Mouse (Mus musculus) neural tube, embryonic 11.5 days (tissue): ENCODE results near the gene Fibcd1. TPM values are rescaled to one million over a fixed set of nuclear protein-coding genes. Genes with fewer than 3 reads are reported as not detected.

Experiments used
- ATAC-seq: fragments of 200-750 bp; cut with Nextera tagmentation; 2 replicates; pipeline ENCODE4 v1.8.0; 2017; ENCODE audit warnings: moderate number of reproducible peaks, mild to moderate bottlenecking, moderate TSS enrichment, moderate library complexity; ENCODE audit not compliant: insufficient read depth, low FRiP score, low TSS enrichment
- DNase-seq: peaks from one replicate; pipeline ENCODE4 v3.0.0-alpha.2; 2015; ENCODE audit warnings: low spot score
- H3K27ac ChIP-seq: fragments of 300-500 bp; sonication (generic); 2 replicates; pipeline ENCODE4 v1.5.1; 2014; ENCODE audit warnings: low read depth, mild to moderate bottlenecking, low read length
- H3K27me3 ChIP-seq: fragments of 300-500 bp; sonication (generic); 2 replicates; pipeline ENCODE4 v1.6.1; 2014; ENCODE audit warnings: mild to moderate bottlenecking, low read length, mixed read lengths; ENCODE audit not compliant: control insufficient read depth, insufficient read depth
- H3K36me3 ChIP-seq: fragments of 300-500 bp; sonication (generic); 2 replicates; pipeline ENCODE4 v1.6.1; 2014; ENCODE audit warnings: mild to moderate bottlenecking, low read length, moderate library complexity, mixed read lengths; ENCODE audit not compliant: control insufficient read depth, insufficient read depth
- H3K4me1 ChIP-seq: fragments of 300-500 bp; sonication (generic); 2 replicates; pipeline ENCODE4 v1.6.1; 2014; ENCODE audit warnings: low read length, mixed read lengths; ENCODE audit not compliant: control insufficient read depth, insufficient read depth
- H3K4me2 ChIP-seq: fragments of 300-500 bp; sonication (generic); 2 replicates; pipeline ENCODE4 v1.6.1; 2014; ENCODE audit warnings: low read depth, mild to moderate bottlenecking, moderate library complexity
- H3K4me3 ChIP-seq: fragments of 300-500 bp; sonication (generic); 2 replicates; pipeline ENCODE4 v1.5.1; 2014; ENCODE audit warnings: low read depth, low read length
- H3K9ac ChIP-seq: fragments of 300-500 bp; sonication (generic); 2 replicates; pipeline ENCODE4 v1.6.1; 2014; ENCODE audit warnings: mild to moderate bottlenecking, low read length
- H3K9me3 ChIP-seq: fragments of 300-500 bp; sonication (generic); 2 replicates; pipeline ENCODE4 v1.6.1; 2016; ENCODE audit warnings: low read length; ENCODE audit not compliant: control insufficient read depth
- WGBS: fragments of 180-500 bp; shearing (Covaris S2); extraction: QIAGEN DNeasy Blood & Tissue Kit; methylation state at CpG from one replicate; pipeline ENCODE4 v1.1.7; 2014; 5-methylcytosine and 5-hydroxymethylcytosine counted together
- polyA plus RNA-seq: library from polyadenylated mRNA; unstranded; fragments of >200 nt; fragmentation: Nextera tagmentation; extraction: Ambion mirVana; gene quantifications from 2 replicates; pipeline ENCODE4 v1.2.1, GENCODE M21; 2014

Fibcd1 gene
- polyA plus RNA-seq, 1 experiment from 2014 or later = 1.2 TPM

DNA sequence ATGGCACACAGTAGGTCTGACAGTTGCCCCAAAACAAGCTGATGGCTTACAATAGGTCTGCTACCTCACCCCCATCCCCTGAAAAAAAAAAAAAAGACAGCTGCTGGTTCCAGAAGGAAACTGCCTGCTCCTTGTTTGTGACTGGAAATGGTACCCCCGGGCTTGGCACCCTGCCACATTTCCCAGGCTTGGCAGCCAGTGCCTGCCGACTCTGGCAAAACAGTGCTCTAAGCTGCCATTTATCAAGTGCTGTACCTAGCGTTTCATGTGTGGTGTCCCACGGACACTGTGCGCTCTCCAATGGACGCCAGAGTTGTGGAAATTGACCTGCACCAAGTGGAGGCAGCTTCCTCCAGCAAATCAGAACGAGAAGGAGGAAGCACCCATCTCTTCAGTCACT lies 17.9 kb downstream of the Fibcd1 start:
- DNase-seq (no peak), ATAC-seq (no peak)
- Histone ChIP-seq H3K4me3 (no peak overlapping the region), H3K36me3 (no peaks in the 10 kb centered on the region), H3K9me3 (no peaks in the 10 kb centered on the region), H3K9ac (no peak overlapping the region; the same call in 1 of the 2 replicates), H3K27ac (no peak overlapping the region), H3K27me3 (0 out of 2 replicates have a peak, but pooled peaks cover 4% of the 10 kb centered on the region), H3K4me2 (no peak overlapping the region), H3K4me1 (peaks cover 2% of the 10 kb centered on the region; the same call in 1 of the 2 replicates)
- 62% methylated on average over 7 of the region's 7 CpGs for WGBS

DNA sequence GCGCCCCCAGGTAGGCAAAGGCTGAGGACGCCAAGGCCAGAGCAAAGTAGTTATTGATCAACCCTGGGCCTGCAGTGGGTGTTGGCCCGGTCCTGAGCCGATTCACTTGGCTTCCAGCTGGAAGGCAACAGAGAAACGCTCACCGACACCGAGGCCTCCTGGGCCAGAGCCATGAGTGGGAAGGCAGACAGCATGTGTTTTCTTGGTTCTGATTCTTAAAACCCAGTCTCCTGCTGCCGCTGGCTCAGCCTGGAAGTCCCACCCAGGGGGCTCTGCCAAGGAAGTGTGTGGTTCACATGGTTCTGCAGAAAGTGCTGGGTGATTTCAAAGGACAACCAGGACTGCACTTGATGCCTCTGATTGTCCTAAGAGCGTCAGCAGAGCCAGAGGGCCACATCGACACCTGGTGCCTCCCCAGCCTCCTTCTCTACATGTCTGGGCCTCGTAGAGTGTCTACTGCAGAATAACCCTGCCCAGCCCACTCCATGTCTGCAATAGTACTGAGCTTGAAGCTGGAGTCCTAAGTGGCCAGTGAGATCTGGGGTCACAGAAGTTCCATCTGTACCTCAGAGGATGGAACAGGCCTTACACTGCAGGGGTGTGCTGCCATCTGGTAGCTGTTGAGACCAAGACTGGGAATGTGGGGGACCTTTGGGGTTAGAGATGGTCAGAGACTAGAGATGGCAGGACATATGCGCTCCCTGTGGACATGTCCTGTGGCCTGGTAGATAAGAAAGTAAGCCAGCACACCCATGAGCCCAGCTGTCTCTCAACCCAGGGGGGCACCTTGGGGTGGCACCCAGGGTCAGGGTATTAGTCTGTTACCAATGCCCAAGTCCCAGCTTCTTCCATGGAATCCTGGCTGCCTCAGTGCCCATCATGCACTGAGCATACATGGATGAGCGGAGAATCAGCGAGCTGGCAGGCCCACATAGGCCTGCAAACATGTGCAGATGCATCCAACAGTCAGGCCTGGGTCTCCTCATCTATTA lies 19.4 kb downstream of the Fibcd1 start:
- H3K36me3 ChIP-seq = no peaks in the 10 kb centered on the region
- no peaks in the 10 kb centered on the region for H3K9me3 ChIP-seq
- ATAC-seq (no peak), DNase-seq (no peak)
- H3K4me2 ChIP-seq = no peak overlapping the region
- peaks cover 4% of the 10 kb centered on the region; the same call in 1 of the 2 replicates for H3K4me1 ChIP-seq
- 90% methylated on average over 14 of the region's 14 CpGs for WGBS
- no peak overlapping the region for H3K9ac ChIP-seq
- H3K4me3 ChIP-seq = no peak overlapping the region
- H3K27ac ChIP-seq = no peak overlapping the region
- 0 out of 2 replicates have a peak, but pooled peaks cover 4% of the 10 kb centered on the region for H3K27me3 ChIP-seq

- ATAC-seq = no peak
- no peak overlapping the region for H3K27ac ChIP-seq
- DNase-seq = no peak
- 92% methylated on average over 16 of the region's 16 CpGs for whole genome bisulfite sequencing
- H3K9me3 ChIP-seq = no peaks in the 10 kb centered on the region
- H3K4me3 ChIP-seq = no peak overlapping the region
- H3K36me3 ChIP-seq = no peaks in the 10 kb centered on the region
- no peak overlapping the region for H3K4me2 ChIP-seq
- peaks cover 4% of the 10 kb centered on the region; the same call in 1 of the 2 replicates for H3K4me1 ChIP-seq
- 0 out of 2 replicates have a peak, but pooled peaks cover 4% of the 10 kb centered on the region for H3K27me3 ChIP-seq
- no peak overlapping the region for H3K9ac ChIP-seq
These were observed 20.3 kb downstream of the Fibcd1 start for GRCm38 (mm10) chr2:31825469-31825911.

DNA sequence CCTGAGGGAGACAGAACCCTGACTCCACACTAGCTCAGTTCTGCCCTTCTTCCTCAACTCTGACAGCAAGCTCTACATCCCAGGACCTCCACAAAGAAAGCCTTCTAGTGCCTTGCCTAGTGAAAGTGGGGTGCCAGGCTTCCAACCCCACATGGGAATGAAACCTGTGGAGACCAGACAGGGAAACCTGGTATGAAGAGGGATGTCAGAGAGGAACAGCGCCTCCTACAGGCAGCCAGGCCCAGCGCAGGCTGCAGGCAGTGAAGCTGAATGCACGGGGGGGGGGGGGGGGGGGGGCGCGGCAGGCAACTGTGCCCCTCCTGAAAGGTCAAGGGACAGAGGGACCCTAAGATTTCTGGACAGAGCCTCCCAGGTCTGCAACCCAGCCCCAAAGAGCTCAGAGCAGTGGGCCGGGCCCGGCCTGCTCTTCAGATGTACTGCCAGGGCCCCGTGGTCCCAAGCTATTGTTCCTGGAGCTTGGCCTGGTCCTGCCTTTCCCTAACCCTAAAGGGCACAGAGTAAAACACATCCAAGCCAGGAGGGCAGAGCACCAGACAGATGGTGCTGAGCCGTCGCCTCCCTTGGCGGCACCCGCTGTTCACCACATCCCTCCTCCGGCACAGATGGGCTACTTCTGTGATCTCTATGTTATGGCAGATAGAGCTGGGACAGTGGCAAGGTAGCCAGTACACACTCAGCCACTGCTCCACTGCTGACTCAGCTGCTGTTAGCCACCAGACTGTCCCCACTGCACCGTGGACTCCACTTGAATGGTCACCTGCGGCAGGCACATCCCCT lies 21.7 kb downstream of the Fibcd1 start:
- Histone ChIP-seq H3K4me1 (peaks cover 2% of the 10 kb centered on the region; the same call in 1 of the 2 replicates), H3K27ac (no peak overlapping the region), H3K4me3 (no peak overlapping the region), H3K36me3 (no peaks in the 10 kb centered on the region), H3K4me2 (no peak overlapping the region), H3K9me3 (no peaks in the 10 kb centered on the region), H3K27me3 (0 out of 2 replicates have a peak, but pooled peaks cover 4% of the 10 kb centered on the region), H3K9ac (no peak overlapping the region)
- DNase-seq (peak; percentile 38), ATAC-seq (no peak)
- 69% methylated on average over 13 of the region's 15 CpGs for WGBS

DNA sequence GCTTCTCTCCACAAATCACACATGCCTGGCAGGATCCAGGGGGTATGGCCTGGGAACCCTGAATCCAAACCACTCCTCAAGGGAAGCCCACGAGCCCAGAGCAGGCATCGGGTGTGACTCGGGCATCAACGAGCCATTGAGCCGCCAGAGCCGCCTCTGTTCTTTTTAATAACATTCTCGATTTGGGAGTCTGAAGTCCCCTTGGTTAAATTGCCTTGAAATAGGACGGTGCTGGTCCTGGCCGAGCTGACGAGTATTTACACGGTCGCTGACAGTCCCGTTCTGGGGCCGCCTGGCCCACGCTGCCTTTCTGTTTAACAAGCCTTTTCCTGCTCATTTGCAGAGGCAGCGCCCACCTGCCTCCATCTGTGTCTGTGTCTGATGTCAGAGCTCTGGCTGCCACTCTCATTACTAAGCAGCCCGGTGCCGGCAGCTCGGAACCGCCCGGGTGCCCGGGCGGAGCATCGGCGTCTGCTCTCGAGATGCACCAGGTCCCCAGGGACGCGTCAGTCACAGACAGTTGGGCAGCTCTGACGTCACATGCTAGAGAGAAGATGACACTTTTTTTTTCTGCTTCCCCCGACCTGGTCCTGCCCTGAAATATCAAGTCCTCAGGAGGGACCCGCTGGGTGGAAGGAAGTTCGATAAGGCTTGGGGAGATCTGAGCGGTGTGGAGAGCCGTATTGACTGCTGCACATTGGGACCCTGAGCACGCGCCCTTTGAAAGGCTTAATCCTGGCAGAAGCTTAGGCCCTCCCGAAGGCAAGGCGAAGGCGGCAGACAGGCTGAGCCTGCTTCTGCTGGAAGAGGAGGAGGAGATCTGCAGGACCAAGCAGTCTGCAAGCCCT lies 23.1 kb downstream of the Fibcd1 start:
- peak; percentile 50; the same call in 1 of the 2 replicates for ATAC-seq

DNA sequence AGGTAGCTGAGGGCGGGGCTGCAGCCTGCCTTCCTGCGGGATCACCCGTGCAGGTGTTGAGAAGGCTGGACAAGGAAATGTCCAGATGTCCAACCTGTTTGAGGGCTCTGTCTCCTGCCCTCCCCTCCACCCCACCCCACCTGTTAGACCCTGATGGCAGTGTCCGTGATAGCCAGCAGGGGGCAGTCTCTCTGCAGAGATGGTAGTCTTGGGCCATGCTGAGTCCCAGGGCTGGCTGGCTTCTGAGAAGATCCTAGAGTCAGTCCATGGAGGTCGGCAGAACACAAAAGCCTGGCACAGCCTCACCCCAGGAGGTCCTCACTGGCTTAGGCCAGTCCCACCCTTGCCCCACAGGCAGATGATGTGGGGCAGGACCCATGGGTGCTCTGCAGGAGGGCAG lies 30.4 kb downstream of the Fibcd1 start:
- no peak overlapping the region for H3K27ac ChIP-seq
- no peak overlapping the region for H3K4me2 ChIP-seq
- no peak overlapping the region; the same call in 1 of the 2 replicates for H3K9ac ChIP-seq
- H3K27me3 ChIP-seq = 0 out of 2 replicates have a peak, but pooled peaks cover 2% of the 10 kb centered on the region
- no peaks in the 10 kb centered on the region for H3K4me1 ChIP-seq
- WGBS = 19% methylated on average over 5 of the region's 5 CpGs
- ATAC-seq = no peak
- H3K36me3 ChIP-seq = no peaks in the 10 kb centered on the region
- peak; percentile 67 for DNase-seq
- H3K4me3 ChIP-seq = no peak overlapping the region
- no peaks in the 10 kb centered on the region for H3K9me3 ChIP-seq

More for the DNA sequence above, 23.1 kb downstream of the Fibcd1 start:
- DNase-seq = peak; percentile 68
- peaks cover 2% of the 10 kb centered on the region; the same call in 1 of the 2 replicates for H3K4me1 ChIP-seq
- no peaks in the 10 kb centered on the region for H3K9me3 ChIP-seq
- H3K36me3 ChIP-seq = no peaks in the 10 kb centered on the region
- 20% methylated on average over 39 of the region's 39 CpGs for WGBS
- 0 out of 2 replicates have a peak, but pooled peaks cover 4% of the 10 kb centered on the region for H3K27me3 ChIP-seq
- H3K4me2 ChIP-seq = peak overlapping the region; percentile 32
- H3K4me3 ChIP-seq = no peak overlapping the region
- no peak overlapping the region for H3K9ac ChIP-seq
- H3K27ac ChIP-seq = no peak overlapping the region

GRCm38 (mm10) chr2:31814699-31815098 lies 31.1 kb downstream of the Fibcd1 start:
- 0 out of 2 replicates have a peak, but pooled peaks cover 2% of the 10 kb centered on the region for H3K27me3 ChIP-seq
- H3K9me3 ChIP-seq = no peaks in the 10 kb centered on the region
- no peaks in the 10 kb centered on the region for H3K4me1 ChIP-seq
- 79% methylated on average over 7 of the region's 7 CpGs for WGBS
- no peaks in the 10 kb centered on the region for H3K36me3 ChIP-seq
- no peak overlapping the region for H3K9ac ChIP-seq
- no peak overlapping the region for H3K27ac ChIP-seq
- ATAC-seq (no peak), DNase-seq (no peak)
- H3K4me3 ChIP-seq = no peak overlapping the region
- no peak overlapping the region for H3K4me2 ChIP-seq

DNA sequence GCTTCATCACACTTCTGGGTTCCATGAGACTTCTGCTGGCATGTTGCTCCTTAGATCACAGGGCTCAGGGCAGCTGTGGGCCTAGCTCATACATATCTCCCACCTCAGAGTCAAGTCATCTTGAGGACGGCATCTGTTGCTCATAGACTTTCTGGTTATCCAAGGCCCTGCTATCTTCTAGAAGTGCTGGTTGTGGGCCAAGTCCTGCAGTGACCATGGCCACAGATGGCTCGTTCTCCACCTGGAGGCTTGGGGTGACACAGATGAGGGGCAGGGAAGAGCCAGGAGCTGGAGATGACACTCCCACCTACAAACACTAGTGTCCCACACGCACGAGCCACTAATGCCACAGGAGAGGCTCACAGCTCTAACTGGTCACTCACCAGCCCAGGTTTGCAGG lies 32.2 kb downstream of the Fibcd1 start:
- 0 out of 2 replicates have a peak, but pooled peaks cover 2% of the 10 kb centered on the region for H3K27me3 ChIP-seq
- no peak for DNase-seq
- H3K4me1 ChIP-seq = peaks cover 5% of the 10 kb centered on the region
- no peaks in the 10 kb centered on the region for H3K9me3 ChIP-seq
- no peak overlapping the region for H3K27ac ChIP-seq
- no peak overlapping the region for H3K4me3 ChIP-seq
- H3K36me3 ChIP-seq = no peaks in the 10 kb centered on the region
- no peak overlapping the region for H3K4me2 ChIP-seq
- H3K9ac ChIP-seq = no peak overlapping the region
- no peak for ATAC-seq
- 87% methylated on average over 4 of the region's 4 CpGs for WGBS
